Mouse (Mus musculus): Measurements from ENCODE around the gene Pou6f1.
A peak's percentile ranks its signal among the peaks of the same experiment; 100 is the strongest.
"Not testable (repeated sequence)": the region's sequence is repeated elsewhere in the genome, so short reads cannot be mapped to it uniquely, and the experiment has no call there.

The Pou6f1 gene

GRCm38 (mm10) chr15:100599276-100600046, at the start of gene Pou6f1:
Pou6f1 (minus strand) TSS chr15:100599984.
- peak; percentile 37 for DNase-seq

- no peak for DNase-seq
These were observed 46.4 kb upstream of the Pou6f1 start for GRCm38 (mm10) chr15:100646161-100646560.

- no peak for DNase-seq
These were observed 42.7 kb upstream of the Pou6f1 start for GRCm38 (mm10) chr15:100642451-100642850.

- DNase-seq, result no peak
These were observed 41.5 kb upstream of the Pou6f1 start for GRCm38 (mm10) chr15:100641226-100641810.

GRCm38 (mm10) chr15:100639972-100640750, 40.4 kb upstream of the Pou6f1 start:
- peak; percentile 22 for DNase-seq

- DNase-seq, result peak; percentile 68
These were observed 37.9 kb upstream of the Pou6f1 start for GRCm38 (mm10) chr15:100637661-100638060.

- DNase-seq, result no peak
These were observed 37.1 kb upstream of the Pou6f1 start, which contains the start of gene Smagp for GRCm38 (mm10) chr15:100636700-100637501. Smagp (minus strand) TSS chr15:100636940.

GRCm38 (mm10) chr15:100635851-100636645, 36.3 kb upstream of the Pou6f1 start:
- DNase-seq, result no peak

GRCm38 (mm10) chr15:100635239-100635638, 35.5 kb upstream of the Pou6f1 start:
- no peak for DNase-seq

- no peak for DNase-seq
These were observed 33.6 kb upstream of the Pou6f1 start for GRCm38 (mm10) chr15:100633341-100633740.

GRCm38 (mm10) chr15:100632323-100632722, 32.5 kb upstream of the Pou6f1 start:
- DNase-seq, result no peak

GRCm38 (mm10) chr15:100631454-100632170, 31.8 kb upstream of the Pou6f1 start:
- DNase-seq, result no peak

GRCm38 (mm10) chr15:100630126-100630525, 30.3 kb upstream of the Pou6f1 start:
- DNase-seq, result no peak

- DNase-seq, result no peak
These were observed 29.0 kb upstream of the Pou6f1 start for GRCm38 (mm10) chr15:100628797-100629196.

GRCm38 (mm10) chr15:100627774-100628370, 28.1 kb upstream of the Pou6f1 start:
- no peak for DNase-seq

GRCm38 (mm10) chr15:100627287-100627686, 27.5 kb upstream of the Pou6f1 start:
- DNase-seq, result no peak

GRCm38 (mm10) chr15:100624435-100624834, 24.7 kb upstream of the Pou6f1 start:
- no peak for DNase-seq

- DNase-seq, result no peak
These were observed 24.0 kb upstream of the Pou6f1 start for GRCm38 (mm10) chr15:100623754-100624153.

- DNase-seq, result no peak
These were observed 22.4 kb upstream of the Pou6f1 start for GRCm38 (mm10) chr15:100622164-100622563.

- DNase-seq, result not testable (repeated sequence)
These were observed 21.9 kb upstream of the Pou6f1 start for GRCm38 (mm10) chr15:100621671-100622070.

- DNase-seq, result no peak
These were observed 19.4 kb upstream of the Pou6f1 start for GRCm38 (mm10) chr15:100619200-100619599.
